Mouse (Mus musculus): ENCODE results near the gene Rab5if. TPM values are rescaled to one million over a fixed set of nuclear protein-coding genes. Genes with fewer than 3 reads are reported as not detected.
A peak's percentile ranks its signal among the peaks of the same experiment; 100 is the strongest.
"Not testable (repeated sequence)": the region's sequence is repeated elsewhere in the genome, so short reads cannot be mapped to it uniquely, and the experiment has no call there.

The Rab5if gene
- polyA plus RNA-seq, 1 experiment = 34.8 TPM

DNA sequence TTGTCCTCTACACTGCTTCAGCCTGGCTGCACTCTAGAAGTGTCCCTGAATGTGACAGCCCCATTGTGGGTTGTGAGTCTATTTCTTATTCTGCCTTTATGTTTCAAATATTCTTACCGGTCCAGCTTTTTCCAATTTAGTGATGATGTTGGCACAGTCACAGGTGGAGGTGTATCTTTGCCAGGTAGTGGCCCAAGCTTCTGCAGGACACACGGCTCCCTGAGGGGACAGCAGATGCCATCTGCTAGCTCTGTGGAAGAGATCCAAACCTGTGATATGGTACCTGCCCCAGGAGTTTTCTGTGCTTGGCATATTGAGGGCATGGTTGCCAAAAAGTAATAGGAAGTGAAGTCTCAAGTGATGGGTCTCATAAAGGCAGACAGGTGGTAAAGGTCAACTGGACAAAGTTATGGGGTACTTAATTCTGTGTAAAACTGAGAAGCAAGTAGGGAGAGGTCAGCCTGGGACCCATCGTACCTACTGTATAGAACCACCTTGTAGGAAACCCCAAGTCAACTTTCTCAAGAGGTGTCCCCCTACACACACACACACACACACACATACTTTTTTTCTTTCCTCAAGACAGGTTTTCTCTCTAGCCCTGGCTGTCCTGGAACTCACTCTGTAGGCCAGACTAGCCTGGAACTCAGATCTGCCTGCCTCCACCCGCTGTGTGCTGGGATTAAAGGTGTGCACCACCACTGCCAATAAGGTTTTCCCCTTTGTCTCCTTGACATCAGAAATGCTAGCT lies 12.0 kb downstream of the Rab5if start:
- TF ChIP-seq CTCF (IDR thresholded peaks at IDR 0.05; ENCODE audit: extremely low read depth, insufficient read depth, insufficient read length, insufficient replicate concordance) (no peak), POLR2A (IDR thresholded peaks at IDR 0.05; ENCODE audit: low read depth, low read length) (no peak)
- Histone ChIP-seq H3K27ac (ENCODE audit: insufficient read depth, low read length) (no peak overlapping the region), H3K4me3 (ENCODE audit: extremely low read depth, insufficient read depth, insufficient read length) (no peak overlapping the region), H3K27me3 (ENCODE audit: control insufficient read depth, insufficient read depth, low read length) (no peaks in the 10 kb centered on the region), H3K36me3 (ENCODE audit: control insufficient read depth, insufficient read depth, low read length) (peaks cover 14% of the 10 kb centered on the region), H3K4me1 (ENCODE audit: control insufficient read depth, insufficient read depth, insufficient read length) (peaks cover 8% of the 10 kb centered on the region; the same call in 1 of the 2 replicates)
- WGBS = 95% methylated on average over 4 of the region's 4 CpGs
- no peak for DNase-seq (ENCODE audit: low read depth in 1 of 2, low spot score in 2 of 2)

DNA sequence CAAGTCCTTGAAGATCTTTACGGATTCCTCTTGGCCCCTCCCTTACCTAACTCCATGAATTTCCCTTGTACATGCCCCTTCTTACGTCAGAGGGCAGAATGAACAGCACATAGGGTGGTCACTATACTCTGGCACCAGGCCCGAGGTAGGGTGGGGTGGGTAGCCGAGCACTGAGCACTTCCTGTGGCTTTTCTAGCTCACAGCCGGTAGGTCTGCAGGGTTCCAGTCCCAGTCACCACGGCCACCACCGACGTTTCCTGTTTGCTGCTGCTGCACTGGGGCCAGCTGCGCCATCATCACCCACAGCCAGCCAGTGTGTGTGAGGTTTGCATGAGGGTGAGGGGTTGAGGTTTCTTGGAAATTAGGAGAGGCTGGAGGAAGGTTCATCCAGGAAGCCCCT lies 14.8 kb downstream of the Rab5if start:
- Histone ChIP-seq H3K4me3 (ENCODE audit: extremely low read depth, insufficient read depth, insufficient read length) (no peak overlapping the region), H3K27ac (ENCODE audit: insufficient read depth, low read length) (peak overlapping the region; percentile 77), H3K4me1 (ENCODE audit: control insufficient read depth, insufficient read depth, insufficient read length) (peaks cover 8% of the 10 kb centered on the region; the same call in 1 of the 2 replicates), H3K27me3 (ENCODE audit: control insufficient read depth, insufficient read depth, low read length) (no peaks in the 10 kb centered on the region), H3K36me3 (ENCODE audit: control insufficient read depth, insufficient read depth, low read length) (peaks cover 8% of the 10 kb centered on the region)
- TF ChIP-seq CTCF (IDR thresholded peaks at IDR 0.05; ENCODE audit: extremely low read depth, insufficient read depth, insufficient read length, insufficient replicate concordance) (no peak), POLR2A (IDR thresholded peaks at IDR 0.05; ENCODE audit: low read depth, low read length) (no peak)
- WGBS = 6% methylated on average over 9 of the region's 9 CpGs
- peak; percentile 27 to 50 for DNase-seq (ENCODE audit: low read depth in 1 of 2, low spot score in 2 of 2)

DNA sequence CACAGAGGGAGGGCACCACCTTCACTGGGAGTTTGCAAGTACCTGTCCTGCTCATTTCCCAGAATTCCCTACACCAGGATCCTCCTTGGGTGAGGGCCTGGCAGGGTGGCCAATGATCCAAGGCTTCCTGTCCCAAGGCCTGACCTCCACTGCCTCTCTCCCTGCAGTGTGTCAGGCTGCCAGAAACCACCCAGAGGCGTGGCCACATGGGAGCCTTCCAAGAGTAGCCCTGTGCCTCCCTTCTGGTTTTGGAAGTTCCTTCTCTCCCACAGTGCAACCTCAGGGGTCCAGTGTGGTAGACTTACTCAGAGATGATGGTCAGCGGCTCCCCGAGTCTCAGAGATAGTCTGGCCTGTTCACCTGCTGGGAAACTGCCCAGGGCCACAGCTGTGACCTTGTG lies 16.6 kb downstream of the Rab5if start:
- no peak for TF ChIP-seq POLR2A (IDR thresholded peaks at IDR 0.05; ENCODE audit: low read depth, low read length)
- no peak for TF ChIP-seq CTCF (IDR thresholded peaks at IDR 0.05; ENCODE audit: extremely low read depth, insufficient read depth, insufficient read length, insufficient replicate concordance)
- Histone ChIP-seq H3K4me1 (ENCODE audit: control insufficient read depth, insufficient read depth, insufficient read length) (peaks cover 11% of the 10 kb centered on the region; the same call in 1 of the 2 replicates), H3K27me3 (ENCODE audit: control insufficient read depth, insufficient read depth, low read length) (no peaks in the 10 kb centered on the region), H3K4me3 (ENCODE audit: extremely low read depth, insufficient read depth, insufficient read length) (no peak overlapping the region), H3K27ac (ENCODE audit: insufficient read depth, low read length) (no peak overlapping the region), H3K36me3 (ENCODE audit: control insufficient read depth, insufficient read depth, low read length) (no peaks in the 10 kb centered on the region; the same call in 1 of the 2 replicates)
- no peak for DNase-seq (ENCODE audit: low read depth in 1 of 2, low spot score in 2 of 2)
- 87% methylated on average over 3 of the region's 3 CpGs for WGBS

DNA sequence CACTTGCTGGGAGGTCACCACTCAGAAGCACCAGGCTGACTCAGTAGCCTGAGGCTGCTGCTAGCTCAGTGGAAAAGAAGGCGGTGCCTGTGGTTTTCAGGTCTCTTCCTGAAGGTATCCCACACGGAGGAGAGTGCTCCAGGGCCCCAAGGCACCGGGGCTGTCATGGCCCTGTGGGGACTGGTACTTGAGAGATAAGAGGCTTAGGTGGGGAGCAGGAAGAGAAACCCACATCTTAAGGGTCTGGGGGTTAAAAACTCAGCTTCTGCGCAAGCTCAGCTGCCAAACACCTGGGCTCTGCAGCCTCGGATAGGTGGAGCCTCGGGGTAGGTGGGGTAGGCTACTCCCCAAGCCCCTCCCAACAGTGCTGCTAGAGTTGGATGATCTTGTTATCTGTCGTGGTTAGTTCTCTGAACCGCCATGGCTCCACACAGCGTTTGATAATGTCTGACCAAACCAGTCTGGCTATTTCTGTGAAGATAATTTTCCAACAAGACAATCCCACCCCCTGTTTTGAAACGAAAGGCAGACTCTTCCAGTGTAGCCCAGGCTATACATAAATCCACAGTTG lies 19.6 kb downstream of the Rab5if start:
- Histone ChIP-seq H3K4me1 (ENCODE audit: control insufficient read depth, insufficient read depth, insufficient read length) (peaks cover 9% of the 10 kb centered on the region; the same call in 1 of the 2 replicates), H3K4me3 (ENCODE audit: extremely low read depth, insufficient read depth, insufficient read length) (no peak overlapping the region)
- peak in 1 of 2 experiments; percentile 41 for DNase-seq (ENCODE audit: low read depth in 1 of 2, low spot score in 2 of 2)

DNA sequence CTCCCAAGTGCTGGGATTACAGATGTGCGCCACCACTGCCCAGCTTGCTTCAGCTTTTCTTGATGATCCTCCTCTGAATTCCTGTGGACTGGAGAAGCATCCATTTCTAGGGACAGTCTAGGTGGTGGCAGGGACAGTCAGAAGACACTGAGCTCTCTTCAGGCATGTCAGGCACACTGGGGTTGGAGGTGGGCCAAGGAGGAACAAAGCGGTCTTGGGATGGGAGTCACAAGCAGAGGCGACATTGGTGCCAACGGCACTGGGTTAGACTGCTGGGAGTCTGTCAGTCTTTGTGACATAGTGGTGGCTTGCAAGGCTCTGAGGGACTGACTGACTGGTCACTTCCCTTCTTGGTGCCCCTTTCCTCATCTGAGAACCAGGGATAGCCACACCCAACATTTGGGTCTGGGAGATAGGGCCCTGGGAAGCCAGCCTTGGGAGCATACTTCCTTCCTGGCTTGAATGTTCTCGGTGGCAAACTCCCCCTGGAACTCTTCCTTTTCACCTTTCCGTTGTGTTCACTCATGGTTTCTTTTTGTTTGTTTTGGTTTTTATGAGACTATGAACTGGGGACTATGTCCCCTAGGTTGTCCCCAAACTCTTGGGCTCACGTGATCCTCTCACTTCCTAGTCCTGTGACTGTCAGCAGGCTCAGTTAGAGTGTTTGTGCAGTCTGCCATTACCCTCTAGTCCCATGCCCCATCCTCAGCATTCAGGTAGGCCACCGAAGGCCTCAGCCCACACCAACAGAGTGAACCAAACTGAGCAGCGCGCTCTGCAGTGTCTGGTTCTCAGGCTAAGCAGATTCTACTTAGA lies 21.7 kb downstream of the Rab5if start:
- 65% methylated on average over 10 of the region's 10 CpGs for WGBS
- TF ChIP-seq CTCF (IDR thresholded peaks at IDR 0.05; ENCODE audit: extremely low read depth, insufficient read depth, insufficient read length, insufficient replicate concordance) (no peak), POLR2A (IDR thresholded peaks at IDR 0.05; ENCODE audit: low read depth, low read length) (no peak)
- Histone ChIP-seq H3K27me3 (ENCODE audit: control insufficient read depth, insufficient read depth, low read length) (no peaks in the 10 kb centered on the region), H3K4me3 (ENCODE audit: extremely low read depth, insufficient read depth, insufficient read length) (peak overlapping the region; percentile 12; the same call in 1 of the 2 replicates), H3K36me3 (ENCODE audit: control insufficient read depth, insufficient read depth, low read length) (no peaks in the 10 kb centered on the region), H3K27ac (ENCODE audit: insufficient read depth, low read length) (no peak overlapping the region; the same call in 1 of the 2 replicates), H3K4me1 (ENCODE audit: control insufficient read depth, insufficient read depth, insufficient read length) (peaks cover 4% of the 10 kb centered on the region; the same call in 1 of the 2 replicates)
- DNase-seq (ENCODE audit: low read depth in 1 of 2, low spot score in 2 of 2) = no peak

More for the DNA sequence above, 19.6 kb downstream of the Rab5if start:
- WGBS = 22% methylated on average over 10 of the region's 10 CpGs
- Histone ChIP-seq H3K27me3 (ENCODE audit: control insufficient read depth, insufficient read depth, low read length) (no peaks in the 10 kb centered on the region), H3K36me3 (ENCODE audit: control insufficient read depth, insufficient read depth, low read length) (no peaks in the 10 kb centered on the region), H3K27ac (ENCODE audit: insufficient read depth, low read length) (peak overlapping the region; percentile 27)
- TF ChIP-seq POLR2A (IDR thresholded peaks at IDR 0.05; ENCODE audit: low read depth, low read length) (no peak), CTCF (IDR thresholded peaks at IDR 0.05; ENCODE audit: extremely low read depth, insufficient read depth, insufficient read length, insufficient replicate concordance) (no peak)

DNA sequence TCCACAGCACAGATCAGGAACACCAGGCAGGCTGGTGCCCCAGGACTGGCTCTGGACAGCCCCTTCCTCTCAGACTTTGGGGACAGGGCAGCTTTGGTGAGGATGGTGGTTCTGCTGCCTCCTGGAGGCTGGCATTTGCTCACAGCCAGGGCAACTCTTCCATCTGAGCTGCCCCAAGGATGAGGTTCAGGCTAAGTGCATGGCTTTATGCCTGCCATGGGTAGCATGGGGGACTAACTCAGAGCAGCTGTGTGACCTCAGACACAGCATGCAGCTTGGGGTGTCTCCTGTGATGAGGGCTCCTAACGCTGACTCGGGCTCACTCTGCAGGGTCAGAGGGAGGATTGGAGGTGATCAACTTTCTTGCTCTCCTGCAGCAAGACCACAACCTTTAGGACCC lies 22.7 kb downstream of the Rab5if start:
- peak overlapping the region; percentile 54; the same call in 1 of the 2 replicates for H3K4me3 ChIP-seq (ENCODE audit: extremely low read depth, insufficient read depth, insufficient read length)
- not testable (repeated sequence) for DNase-seq (ENCODE audit: low read depth in 1 of 2, low spot score in 2 of 2)
- WGBS = 24% methylated on average over 2 of the region's 2 CpGs

More for the DNA sequence above, 22.7 kb downstream of the Rab5if start:
- H3K27ac ChIP-seq (ENCODE audit: insufficient read depth, low read length) = peak overlapping the region; percentile 32; the same call in 1 of the 2 replicates
- H3K4me1 ChIP-seq (ENCODE audit: control insufficient read depth, insufficient read depth, insufficient read length); H3K36me3 ChIP-seq (ENCODE audit: control insufficient read depth, insufficient read depth, low read length); H3K27me3 ChIP-seq (ENCODE audit: control insufficient read depth, insufficient read depth, low read length): not testable (repeated sequence)

Data from spleen, adult 2 months (tissue).